Mouse (Mus musculus): ENCODE results near the gene Gm10251. TPM values are rescaled to one million over a fixed set of nuclear protein-coding genes. Genes with fewer than 3 reads are reported as not detected.
"Not testable (repeated sequence)": the region's sequence is repeated elsewhere in the genome, so short reads cannot be mapped to it uniquely, and the experiment has no call there.

The Gm10251 gene
- polyA plus RNA-seq (2012; ENCODE audit: insufficient read depth, low replicate concordance): not detected in 2 replicates

GRCm38 (mm10) chr14:6684070-6684469 lies at the start of gene Gm10251:
Gene Gm10251, minus strand, starts transcription at chr14:6684170.
- H3K27me3 ChIP-seq (replicated peaks); H3K4me1 ChIP-seq; H3K36me3 ChIP-seq (replicated peaks; ENCODE audit: low read length); H3K4me3 ChIP-seq (replicated peaks); H3K9me3 ChIP-seq: not testable (repeated sequence)

GRCm38 (mm10) chr14:6720151-6720550 lies 36.2 kb upstream of the Gm10251 start, which contains the start of gene Gm8050:
Gene Gm8050, minus strand, starts transcription at chr14:6720251.
- H3K4me3 ChIP-seq (replicated peaks); H3K27me3 ChIP-seq (replicated peaks); H3K9me3 ChIP-seq; H3K4me1 ChIP-seq; H3K36me3 ChIP-seq (replicated peaks; ENCODE audit: low read length): not testable (repeated sequence)

GRCm38 (mm10) chr14:6622318-6622717 lies 61.7 kb downstream of the Gm10251 start, which contains the start of gene Gm3460:
Gene Gm3460, minus strand, starts transcription at chr14:6622418.
- H3K9me3 ChIP-seq; H3K4me3 ChIP-seq (replicated peaks); H3K27me3 ChIP-seq (replicated peaks); H3K36me3 ChIP-seq (replicated peaks; ENCODE audit: low read length); H3K4me1 ChIP-seq: not testable (repeated sequence)

- H3K27me3 ChIP-seq (replicated peaks); H3K4me1 ChIP-seq; H3K9me3 ChIP-seq; H3K4me3 ChIP-seq (replicated peaks); H3K36me3 ChIP-seq (replicated peaks; ENCODE audit: low read length): not testable (repeated sequence)
These were observed 77.5 kb downstream of the Gm10251 start for GRCm38 (mm10) chr14:6606436-6606835.

- not testable (repeated sequence) for H3K4me3 ChIP-seq (replicated peaks); H3K4me1 ChIP-seq; H3K9me3 ChIP-seq; H3K27me3 ChIP-seq (replicated peaks); H3K36me3 ChIP-seq (replicated peaks; ENCODE audit: low read length)
These were observed 79.0 kb downstream of the Gm10251 start for GRCm38 (mm10) chr14:6605004-6605403.

- H3K36me3 ChIP-seq (replicated peaks; ENCODE audit: low read length); H3K27me3 ChIP-seq (replicated peaks); H3K4me3 ChIP-seq (replicated peaks); H3K9me3 ChIP-seq; H3K4me1 ChIP-seq: not testable (repeated sequence)
These were observed 79.4 kb downstream of the Gm10251 start for GRCm38 (mm10) chr14:6604551-6604950.

- H3K36me3 ChIP-seq (replicated peaks; ENCODE audit: low read length); H3K4me1 ChIP-seq; H3K4me3 ChIP-seq (replicated peaks); H3K27me3 ChIP-seq (replicated peaks); H3K9me3 ChIP-seq: not testable (repeated sequence)
These were observed 93.5 kb downstream of the Gm10251 start, which contains the start of gene Gm3629 for GRCm38 (mm10) chr14:6590513-6590912. Gene Gm3629, minus strand, starts transcription at chr14:6590613.

Other genes with a start within 250 kb of the Gm10251 start
- not detected in 2 replicates for gene Gm3594, start 239.6 kb downstream of the Gm10251 start, polyA plus RNA-seq (2012; ENCODE audit: insufficient read depth, low replicate concordance)
- not detected in 2 replicates for gene Gm8356, start 146.9 kb downstream of the Gm10251 start, polyA plus RNA-seq (2012; ENCODE audit: insufficient read depth, low replicate concordance)
- not detected in 2 replicates for gene Gm3629, start 93.6 kb downstream of the Gm10251 start, polyA plus RNA-seq (2012; ENCODE audit: insufficient read depth, low replicate concordance)
- gene Gm3460, start 61.8 kb downstream of the Gm10251 start, polyA plus RNA-seq (2012; ENCODE audit: insufficient read depth, low replicate concordance): not detected in 2 replicates
- not detected in 2 replicates for gene Gm8050, start 36.1 kb upstream of the Gm10251 start, polyA plus RNA-seq (2012; ENCODE audit: insufficient read depth, low replicate concordance)
- not detected in 2 replicates for gene Gm3636, start 58.2 kb upstream of the Gm10251 start, polyA plus RNA-seq (2012; ENCODE audit: insufficient read depth, low replicate concordance)
- not detected in 2 replicates for gene Gm8362, start 90.2 kb upstream of the Gm10251 start, polyA plus RNA-seq (2012; ENCODE audit: insufficient read depth, low replicate concordance)
- not detected in 2 replicates for gene Gm3642, start 156.1 kb upstream of the Gm10251 start, polyA plus RNA-seq (2012; ENCODE audit: insufficient read depth, low replicate concordance)
- gene Gm3667, start 205.8 kb upstream of the Gm10251 start, polyA plus RNA-seq (2012; ENCODE audit: insufficient read depth, low replicate concordance): not detected in 2 replicates